Comparison of ENCODE assay signal across 27 mouse cellular contexts in genomic region chr17:47706196-47706595, GRCm38 (mm10). TPM values are rescaled to one million over a fixed set of nuclear protein-coding genes. Genes with fewer than 3 reads are reported as not detected.
DNase-seq lines count a peak whose midpoint lies in the region; ATAC-seq and TF ChIP-seq lines count a peak whose summit lies in the region.
"Had no signal": no experiment of that assay in that cellular context is flagged by ENCODE, and none has a peak within 500 bp of the region (broad histone marks: within the 10 kb centered on the region; RNA-seq: fewer than 3 reads in every experiment).

No protein-coding gene starts in this region.

- ATAC-seq in heart, embryonic 13.5 days (ENCODE audit: extremely low read depth, insufficient number of reproducible peaks, low FRiP score, low TSS enrichment) = no peak
- ATAC-seq in hindbrain, postnatal 0 days = no peak
- ATAC-seq in hindbrain, embryonic 13.5 days (ENCODE audit: low FRiP score) = no peak
- ATAC-seq in limb, embryonic 14.5 days (ENCODE audit: low FRiP score, low read depth) = no peak
- ATAC-seq in neural tube, embryonic 13.5 days (ENCODE audit: low read depth) = no peak
- ATAC-seq in neural tube, embryonic 15.5 days (ENCODE audit: low FRiP score) = no peak
- ATAC-seq: forebrain, embryonic 16.5 days; intestine, postnatal 0 days had no signal

- TF ChIP-seq CTCF in hindbrain, postnatal 0 days (IDR thresholded peaks at IDR 0.05; ENCODE audit: low read depth) = no peak

- H3K9ac ChIP-seq in heart, embryonic 13.5 days = no peak overlapping the region
- H3K9ac ChIP-seq in hindbrain, postnatal 0 days (replicated peaks; ENCODE audit: low read length) = no peak overlapping the region
- no peak overlapping the region for H3K9ac ChIP-seq in hindbrain, embryonic 13.5 days
- H3K9ac ChIP-seq in limb, embryonic 14.5 days (ENCODE audit: low read depth, low read length, severe bottlenecking) = no peak overlapping the region
- H3K9ac ChIP-seq in neural tube, embryonic 13.5 days = no peak overlapping the region
- H3K9ac ChIP-seq in neural tube, embryonic 15.5 days (replicated peaks) = no peak overlapping the region

- no peaks in the 10 kb centered on the region for H3K9me3 ChIP-seq in heart, embryonic 13.5 days
- no peaks in the 10 kb centered on the region for H3K9me3 ChIP-seq in heart, embryonic 10.5 days
- no peaks in the 10 kb centered on the region for H3K9me3 ChIP-seq in hindbrain, postnatal 0 days (ENCODE audit: low read length)
- H3K9me3 ChIP-seq in hindbrain, embryonic 13.5 days = no peaks in the 10 kb centered on the region
- no peaks in the 10 kb centered on the region for H3K9me3 ChIP-seq in limb, embryonic 14.5 days (ENCODE audit: control insufficient read depth, low read length)
- H3K9me3 ChIP-seq in limb, embryonic 10.5 days (replicated peaks) = no peaks in the 10 kb centered on the region
- H3K9me3 ChIP-seq in neural tube, embryonic 13.5 days = no peaks in the 10 kb centered on the region
- H3K9me3 ChIP-seq in neural tube, embryonic 15.5 days (replicated peaks) = no peaks in the 10 kb centered on the region
- H3K9me3 ChIP-seq: forebrain, embryonic 10.5 days; hindbrain, embryonic 10.5 days; midbrain, embryonic 10.5 days had no signal

- TF ChIP-seq POLR2A in limb, embryonic 14.5 days (IDR thresholded peaks at IDR 0.05; ENCODE audit: borderline replicate concordance, extremely low read depth, insufficient read depth, insufficient read length) = no peak

- 45% methylated on average over 1 of the region's 1 CpGs for WGBS in heart, embryonic 13.5 days
- 58% methylated on average over 1 of the region's 1 CpGs for WGBS in heart, embryonic 10.5 days
- WGBS in hindbrain, postnatal 0 days = 52% methylated on average over 1 of the region's 1 CpGs
- 89% methylated on average over 1 of the region's 1 CpGs for WGBS in hindbrain, embryonic 13.5 days
- 79% methylated on average over 1 of the region's 1 CpGs for WGBS in limb, embryonic 14.5 days
- WGBS in limb, embryonic 10.5 days = 80% methylated on average over 1 of the region's 1 CpGs
- 79% methylated on average over 1 of the region's 1 CpGs for whole genome bisulfite sequencing in neural tube, embryonic 13.5 days
- WGBS in neural tube, embryonic 15.5 days = 60% methylated on average over 1 of the region's 1 CpGs

- H3K27ac ChIP-seq in heart, embryonic 13.5 days (replicated peaks) = peak overlapping the region; percentile 32; the same call in 1 of the 2 replicates
- no peak overlapping the region for H3K27ac ChIP-seq in heart, embryonic 10.5 days
- no peak overlapping the region for H3K27ac ChIP-seq in hindbrain, postnatal 0 days
- H3K27ac ChIP-seq in hindbrain, embryonic 13.5 days = no peak overlapping the region
- no peak overlapping the region for H3K27ac ChIP-seq in limb, embryonic 14.5 days (replicated peaks; ENCODE audit: low read depth, low read length)
- no peak overlapping the region for H3K27ac ChIP-seq in limb, embryonic 10.5 days
- H3K27ac ChIP-seq in neural tube, embryonic 13.5 days (replicated peaks) = 0 out of 2 replicates have a peak overlapping the region, but pooled peaks have one; percentile 3
- no peak overlapping the region for H3K27ac ChIP-seq in neural tube, embryonic 15.5 days (replicated peaks)
- H3K27ac ChIP-seq: forebrain, embryonic 10.5 days; hindbrain, embryonic 10.5 days; left cerebral cortex, adult 2 months; midbrain, embryonic 10.5 days; stomach, postnatal 0 days had no signal

- peaks cover 22% of the 10 kb centered on the region for H3K4me1 ChIP-seq in heart, embryonic 13.5 days
- H3K4me1 ChIP-seq in heart, embryonic 10.5 days = peaks cover 46% of the 10 kb centered on the region
- no peaks in the 10 kb centered on the region for H3K4me1 ChIP-seq in hindbrain, postnatal 0 days (ENCODE audit: insufficient read depth, low read length)
- H3K4me1 ChIP-seq in hindbrain, embryonic 13.5 days (replicated peaks) = 0 out of 2 replicates have a peak, but pooled peaks cover 2% of the 10 kb centered on the region
- H3K4me1 ChIP-seq in limb, embryonic 14.5 days (ENCODE audit: control insufficient read depth, insufficient read depth, low read length) = no peaks in the 10 kb centered on the region
- peaks cover 28% of the 10 kb centered on the region for H3K4me1 ChIP-seq in limb, embryonic 10.5 days
- H3K4me1 ChIP-seq in neural tube, embryonic 13.5 days (replicated peaks) = no peaks in the 10 kb centered on the region
- no peaks in the 10 kb centered on the region for H3K4me1 ChIP-seq in neural tube, embryonic 15.5 days

- peaks cover 47% of the 10 kb centered on the region for H3K27me3 ChIP-seq in heart, embryonic 13.5 days (replicated peaks)
- peaks cover 60% of the 10 kb centered on the region for H3K27me3 ChIP-seq in heart, embryonic 10.5 days (ENCODE audit: insufficient read depth, poor library complexity, severe bottlenecking)
- H3K27me3 ChIP-seq in hindbrain, postnatal 0 days (ENCODE audit: insufficient read depth, low read length) = no peaks in the 10 kb centered on the region
- H3K27me3 ChIP-seq in hindbrain, embryonic 13.5 days = peaks cover 19% of the 10 kb centered on the region
- no peaks in the 10 kb centered on the region for H3K27me3 ChIP-seq in limb, embryonic 14.5 days (ENCODE audit: control insufficient read depth, insufficient read depth, low read length)
- H3K27me3 ChIP-seq in limb, embryonic 10.5 days (ENCODE audit: low read depth, poor library complexity, severe bottlenecking) = peaks cover 44% of the 10 kb centered on the region
- H3K27me3 ChIP-seq in neural tube, embryonic 13.5 days = peaks cover 21% of the 10 kb centered on the region
- 0 out of 2 replicates have a peak, but pooled peaks cover 7% of the 10 kb centered on the region for H3K27me3 ChIP-seq in neural tube, embryonic 15.5 days (replicated peaks)

- H3K4me2 ChIP-seq in heart, embryonic 13.5 days = no peak overlapping the region
- no peak overlapping the region for H3K4me2 ChIP-seq in hindbrain, postnatal 0 days (ENCODE audit: low read depth, low read length)
- H3K4me2 ChIP-seq in hindbrain, embryonic 13.5 days = no peak overlapping the region
- H3K4me2 ChIP-seq in limb, embryonic 14.5 days (replicated peaks; ENCODE audit: low read depth, low read length, severe bottlenecking) = no peak overlapping the region
- H3K4me2 ChIP-seq in neural tube, embryonic 13.5 days = no peak overlapping the region
- no peak overlapping the region for H3K4me2 ChIP-seq in neural tube, embryonic 15.5 days

- no peak overlapping the region for H3K4me3 ChIP-seq in heart, embryonic 13.5 days
- no peak overlapping the region for H3K4me3 ChIP-seq in heart, embryonic 10.5 days
- H3K4me3 ChIP-seq in hindbrain, postnatal 0 days (ENCODE audit: low read length) = no peak overlapping the region
- H3K4me3 ChIP-seq in hindbrain, embryonic 13.5 days = no peak overlapping the region
- no peak overlapping the region for H3K4me3 ChIP-seq in limb, embryonic 14.5 days (replicated peaks; ENCODE audit: low read length)
- no peak overlapping the region for H3K4me3 ChIP-seq in limb, embryonic 10.5 days
- no peak overlapping the region for H3K4me3 ChIP-seq in neural tube, embryonic 13.5 days
- H3K4me3 ChIP-seq in neural tube, embryonic 15.5 days (replicated peaks) = no peak overlapping the region
- H3K4me3 ChIP-seq: forebrain, embryonic 10.5 days; hindbrain, embryonic 10.5 days; left cerebral cortex, adult 2 months; midbrain, embryonic 10.5 days had no signal

- H3K36me3 ChIP-seq in heart, embryonic 13.5 days = peaks cover 32% of the 10 kb centered on the region
- H3K36me3 ChIP-seq in heart, embryonic 10.5 days = peaks cover 16% of the 10 kb centered on the region
- H3K36me3 ChIP-seq in hindbrain, postnatal 0 days (ENCODE audit: insufficient read depth, low read length) = 0 out of 2 replicates have a peak, but pooled peaks cover 5% of the 10 kb centered on the region
- peaks cover 34% of the 10 kb centered on the region for H3K36me3 ChIP-seq in hindbrain, embryonic 13.5 days
- H3K36me3 ChIP-seq in limb, embryonic 14.5 days (ENCODE audit: control insufficient read depth, insufficient read depth, low read length) = peaks cover 31% of the 10 kb centered on the region
- peaks cover 28% of the 10 kb centered on the region for H3K36me3 ChIP-seq in limb, embryonic 10.5 days
- H3K36me3 ChIP-seq in neural tube, embryonic 13.5 days = peaks cover 28% of the 10 kb centered on the region
- peaks cover 33% of the 10 kb centered on the region for H3K36me3 ChIP-seq in neural tube, embryonic 15.5 days

- DNase-seq in heart, embryonic 10.5 days (ENCODE audit: low spot score) = no peak
- DNase-seq in hindbrain, postnatal 0 days (ENCODE audit: low spot score) = peak; percentile 23
- peak; percentile 8 for DNase-seq in limb, embryonic 14.5 days (ENCODE audit: low spot score)
- no peak for DNase-seq in limb, embryonic 10.5 days (ENCODE audit: low spot score)
- DNase-seq: adrenal gland, postnatal 25 days; cerebellum, adult 9-10 months; gastrocnemius, postnatal 10 days; right cerebral cortex, postnatal 14 days; thymus, adult 2 months; thymus, postnatal 4 days had no signal

RNA-seq across cellular contexts. Expression of gene Prickle4, which starts 11.7 kb away (rescaled TPM):
- 0.43 and 0.78 TPM in 2 replicates for polyA plus RNA-seq in heart, embryonic 13.5 days (2015; fragmentation: Nextera tagmentation; extraction: Ambion mirVana)
- 0.79 TPM in 1 of 2 replicates, not detected in the other for polyA plus RNA-seq in heart, embryonic 10.5 days (2016; fragmentation: Nextera tagmentation; extraction: Ambion mirVana)
- 2.2 TPM in 1 of 2 replicates, not detected in the other for total RNA-seq in hindbrain, postnatal 0 days (2014; rRNA removed)
- polyA plus RNA-seq in hindbrain, postnatal 0 days (2015; fragmentation: Nextera tagmentation; extraction: Ambion mirVana) = 1.5 and 1.8 TPM in 2 replicates
- 0.43 and 0.52 TPM in 2 replicates for polyA plus RNA-seq in hindbrain, embryonic 13.5 days (2015; fragmentation: Nextera tagmentation; extraction: Ambion mirVana)
- polyA plus RNA-seq in limb, embryonic 14.5 days (2012; rRNA removed) = 0.52 and 1.9 TPM in 2 replicates
- polyA plus RNA-seq in limb, embryonic 14.5 days (2014; fragmentation: Nextera tagmentation; extraction: Ambion mirVana) = 1.3 TPM in 2 replicates
- 0.56 and 0.76 TPM in 2 replicates for polyA plus RNA-seq in limb, embryonic 10.5 days (2016; fragmentation: Nextera tagmentation; extraction: Ambion mirVana)
- 0.95 and 1.4 TPM in 2 replicates for polyA plus RNA-seq in neural tube, embryonic 13.5 days (2015; fragmentation: Nextera tagmentation; extraction: Ambion mirVana)
- polyA plus RNA-seq in neural tube, embryonic 15.5 days (2015; fragmentation: Nextera tagmentation; extraction: Ambion mirVana) = 1.1 and 2.6 TPM in 2 replicates

RNA-seq across cellular contexts. Expression of gene Gm21981, which starts 11.9 kb away (rescaled TPM):
- polyA plus RNA-seq in heart, embryonic 13.5 days (2015; fragmentation: Nextera tagmentation; extraction: Ambion mirVana) = 0.15 and 0.27 TPM in 2 replicates
- 0.14 and 0.16 TPM in 2 replicates for polyA plus RNA-seq in heart, embryonic 10.5 days (2016; fragmentation: Nextera tagmentation; extraction: Ambion mirVana)
- total RNA-seq in hindbrain, postnatal 0 days (2014; rRNA removed) = 5.5 and 8.3 TPM in 2 replicates
- 0.79 and 0.85 TPM in 2 replicates for polyA plus RNA-seq in hindbrain, postnatal 0 days (2015; fragmentation: Nextera tagmentation; extraction: Ambion mirVana)
- polyA plus RNA-seq in hindbrain, embryonic 13.5 days (2015; fragmentation: Nextera tagmentation; extraction: Ambion mirVana) = 0.52 and 0.71 TPM in 2 replicates
- polyA plus RNA-seq in limb, embryonic 14.5 days (2012; rRNA removed) = 2.6 and 3.0 TPM in 2 replicates
- polyA plus RNA-seq in limb, embryonic 14.5 days (2014; fragmentation: Nextera tagmentation; extraction: Ambion mirVana) = 1.3 and 1.7 TPM in 2 replicates
- polyA plus RNA-seq in limb, embryonic 10.5 days (2016; fragmentation: Nextera tagmentation; extraction: Ambion mirVana) = 0.23 TPM in 1 of 2 replicates, not detected in the other
- polyA plus RNA-seq in neural tube, embryonic 13.5 days (2015; fragmentation: Nextera tagmentation; extraction: Ambion mirVana) = 0.38 and 0.83 TPM in 2 replicates
- 1.5 and 1.6 TPM in 2 replicates for polyA plus RNA-seq in neural tube, embryonic 15.5 days (2015; fragmentation: Nextera tagmentation; extraction: Ambion mirVana)
- total RNA-seq: granulocyte monocyte progenitor cell, adult 5-6 weeks had no signal
- polyA plus RNA-seq: liver, embryonic 16.5 days; stomach, postnatal 0 days had no signal

RNA-seq across cellular contexts. Expression of gene Frs3, which starts 17.4 kb away (rescaled TPM):
- polyA plus RNA-seq in heart, embryonic 13.5 days (2015; fragmentation: Nextera tagmentation; extraction: Ambion mirVana) = 3.2 and 4.1 TPM in 2 replicates
- 4.6 and 5.2 TPM in 2 replicates for polyA plus RNA-seq in heart, embryonic 10.5 days (2016; fragmentation: Nextera tagmentation; extraction: Ambion mirVana)
- total RNA-seq in hindbrain, postnatal 0 days (2014; rRNA removed) = 143 and 153 TPM in 2 replicates
- 55.1 and 58.8 TPM in 2 replicates for polyA plus RNA-seq in hindbrain, postnatal 0 days (2015; fragmentation: Nextera tagmentation; extraction: Ambion mirVana)
- 28.6 and 32.9 TPM in 2 replicates for polyA plus RNA-seq in hindbrain, embryonic 13.5 days (2015; fragmentation: Nextera tagmentation; extraction: Ambion mirVana)
- 16.0 and 26.2 TPM in 2 replicates for polyA plus RNA-seq in limb, embryonic 14.5 days (2012; rRNA removed)
- 5.4 TPM in 2 replicates for polyA plus RNA-seq in limb, embryonic 14.5 days (2014; fragmentation: Nextera tagmentation; extraction: Ambion mirVana)
- 5.0 and 7.3 TPM in 2 replicates for polyA plus RNA-seq in limb, embryonic 10.5 days (2016; fragmentation: Nextera tagmentation; extraction: Ambion mirVana)
- polyA plus RNA-seq in neural tube, embryonic 13.5 days (2015; fragmentation: Nextera tagmentation; extraction: Ambion mirVana) = 34.2 and 36.3 TPM in 2 replicates
- 52.5 and 60.6 TPM in 2 replicates for polyA plus RNA-seq in neural tube, embryonic 15.5 days (2015; fragmentation: Nextera tagmentation; extraction: Ambion mirVana)
- total RNA-seq: granulocyte monocyte progenitor cell, adult 5-6 weeks had no signal

RNA-seq across cellular contexts. Expression of gene Tomm6, which starts 18.0 kb away (rescaled TPM):
- polyA plus RNA-seq in heart, embryonic 13.5 days (2015; fragmentation: Nextera tagmentation; extraction: Ambion mirVana) = 308 and 313 TPM in 2 replicates
- 320 and 356 TPM in 2 replicates for polyA plus RNA-seq in heart, embryonic 10.5 days (2016; fragmentation: Nextera tagmentation; extraction: Ambion mirVana)
- total RNA-seq in hindbrain, postnatal 0 days (2014; rRNA removed) = 158 and 198 TPM in 2 replicates
- polyA plus RNA-seq in hindbrain, postnatal 0 days (2015; fragmentation: Nextera tagmentation; extraction: Ambion mirVana) = 343 and 371 TPM in 2 replicates
- 289 and 295 TPM in 2 replicates for polyA plus RNA-seq in hindbrain, embryonic 13.5 days (2015; fragmentation: Nextera tagmentation; extraction: Ambion mirVana)
- polyA plus RNA-seq in limb, embryonic 14.5 days (2012; rRNA removed) = 106 and 130 TPM in 2 replicates
- 409 and 415 TPM in 2 replicates for polyA plus RNA-seq in limb, embryonic 14.5 days (2014; fragmentation: Nextera tagmentation; extraction: Ambion mirVana)
- 364 and 404 TPM in 2 replicates for polyA plus RNA-seq in limb, embryonic 10.5 days (2016; fragmentation: Nextera tagmentation; extraction: Ambion mirVana)
- 310 and 314 TPM in 2 replicates for polyA plus RNA-seq in neural tube, embryonic 13.5 days (2015; fragmentation: Nextera tagmentation; extraction: Ambion mirVana)
- 301 and 304 TPM in 2 replicates for polyA plus RNA-seq in neural tube, embryonic 15.5 days (2015; fragmentation: Nextera tagmentation; extraction: Ambion mirVana)

RNA-seq across cellular contexts. Expression of gene Pgc, which starts 20.4 kb away (rescaled TPM):
- 0.17 and 0.24 TPM in 2 replicates for polyA plus RNA-seq in heart, embryonic 13.5 days (2015; fragmentation: Nextera tagmentation; extraction: Ambion mirVana)
- polyA plus RNA-seq in heart, embryonic 10.5 days (2016; fragmentation: Nextera tagmentation; extraction: Ambion mirVana) = 0.49 and 0.67 TPM in 2 replicates
- total RNA-seq in hindbrain, postnatal 0 days (2014; rRNA removed) = 0.21 TPM in 1 of 2 replicates, not detected in the other
- 0.14 and 0.42 TPM in 2 replicates for polyA plus RNA-seq in hindbrain, postnatal 0 days (2015; fragmentation: Nextera tagmentation; extraction: Ambion mirVana)
- not detected in 2 replicates for polyA plus RNA-seq in hindbrain, embryonic 13.5 days (2015; fragmentation: Nextera tagmentation; extraction: Ambion mirVana)
- polyA plus RNA-seq in limb, embryonic 14.5 days (2012; rRNA removed) = 0.55 and 1.4 TPM in 2 replicates
- 0.18 and 0.23 TPM in 2 replicates for polyA plus RNA-seq in limb, embryonic 14.5 days (2014; fragmentation: Nextera tagmentation; extraction: Ambion mirVana)
- not detected in 2 replicates for polyA plus RNA-seq in limb, embryonic 10.5 days (2016; fragmentation: Nextera tagmentation; extraction: Ambion mirVana)
- polyA plus RNA-seq in neural tube, embryonic 13.5 days (2015; fragmentation: Nextera tagmentation; extraction: Ambion mirVana) = not detected in 2 replicates
- polyA plus RNA-seq in neural tube, embryonic 15.5 days (2015; fragmentation: Nextera tagmentation; extraction: Ambion mirVana) = 0.17 TPM in 1 of 2 replicates, not detected in the other
- total RNA-seq: adrenal gland, postnatal 25 days; common myeloid progenitor, adult 5-6 weeks; gastrocnemius, postnatal 10 days; granulocyte monocyte progenitor cell, adult 5-6 weeks; left cerebral cortex, adult 2 months; left cerebral cortex, postnatal 36 days; liver, adult 2 months had no signal
- polyA plus RNA-seq: brain, embryonic 14.5 days; forebrain, embryonic 10.5 days; forebrain, embryonic 16.5 days; hindbrain, embryonic 10.5 days; liver, embryonic 16.5 days had no signal

Comparison
In these comparisons a context has a peak if more than half of its experiments do, and no peak if none do; other contexts are left out.
1. H3K27ac ChIP-seq: peak in heart, embryonic 13.5 days (single experiment) and neural tube, embryonic 13.5 days (single experiment); none in heart, embryonic 10.5 days (single experiment), hindbrain, postnatal 0 days (single experiment), hindbrain, embryonic 13.5 days (single experiment), limb, embryonic 14.5 days (single experiment), limb, embryonic 10.5 days (single experiment) and neural tube, embryonic 15.5 days (single experiment).
2. DNase-seq: peak in hindbrain, postnatal 0 days (single experiment) and limb, embryonic 14.5 days (single experiment); none in heart, embryonic 10.5 days (single experiment) and limb, embryonic 10.5 days (single experiment).